Mouse (Mus musculus): ENCODE data around the gene Elf3. TPM values are rescaled to one million over a fixed set of nuclear protein-coding genes. Genes with fewer than 3 reads are reported as not detected.

Gene Elf3
- polyA plus RNA-seq (2012; ENCODE audit: insufficient read depth, insufficient read length, missing spikeins) = not detected in 2 replicates

DNA sequence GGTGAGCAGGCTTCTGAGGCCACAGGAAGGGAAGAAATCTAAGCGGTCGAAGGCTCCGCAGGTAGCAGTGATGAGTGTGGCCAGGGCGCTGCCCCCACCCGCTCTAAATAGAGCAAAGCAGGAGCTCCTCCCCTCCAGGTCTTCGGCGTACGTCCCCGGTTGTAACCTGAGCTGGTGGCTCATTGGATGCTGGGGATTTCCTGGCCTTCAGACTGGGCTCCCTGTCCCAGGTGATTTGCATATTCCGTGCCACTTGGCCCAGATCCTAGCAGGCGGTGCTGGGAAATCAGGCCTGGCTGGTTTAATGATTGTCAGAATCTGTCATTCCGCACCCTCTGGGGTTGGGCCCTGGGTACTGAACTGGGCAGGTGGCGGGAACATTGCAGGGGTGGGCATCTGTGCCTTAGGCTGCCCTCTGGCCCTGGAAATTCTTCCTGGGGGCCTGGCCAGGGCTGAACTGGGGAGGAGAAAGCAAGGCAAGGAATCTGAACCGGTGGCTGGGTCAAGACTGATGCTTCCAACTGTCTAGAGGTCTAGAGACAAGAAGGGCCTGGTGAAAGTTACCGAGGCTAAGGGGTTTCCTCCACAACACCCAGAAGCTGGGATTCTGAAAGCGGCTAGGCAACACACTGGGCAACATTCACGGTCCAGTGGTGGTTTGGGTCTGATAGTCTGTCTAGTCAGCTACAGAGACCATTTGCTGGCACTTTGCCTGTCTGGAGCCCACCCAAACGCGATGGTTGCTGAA is at the start of gene Elf3:
Gene Elf3, minus strand, starts transcription at position 189 of the 748 bp plus-strand sequence.
- H3K4me3 ChIP-seq (ENCODE audit: insufficient read depth, low read depth, low read length) = peak within 1 kb of the TSS; percentile 38
- no peak within 1 kb of the TSS for H3K27ac ChIP-seq (replicated peaks; ENCODE audit: low read depth, low read length)
- H3K4me1 ChIP-seq (ENCODE audit: control insufficient read depth, insufficient read depth, insufficient read length, low read length) = no peaks in the 10 kb centered on the region

DNA sequence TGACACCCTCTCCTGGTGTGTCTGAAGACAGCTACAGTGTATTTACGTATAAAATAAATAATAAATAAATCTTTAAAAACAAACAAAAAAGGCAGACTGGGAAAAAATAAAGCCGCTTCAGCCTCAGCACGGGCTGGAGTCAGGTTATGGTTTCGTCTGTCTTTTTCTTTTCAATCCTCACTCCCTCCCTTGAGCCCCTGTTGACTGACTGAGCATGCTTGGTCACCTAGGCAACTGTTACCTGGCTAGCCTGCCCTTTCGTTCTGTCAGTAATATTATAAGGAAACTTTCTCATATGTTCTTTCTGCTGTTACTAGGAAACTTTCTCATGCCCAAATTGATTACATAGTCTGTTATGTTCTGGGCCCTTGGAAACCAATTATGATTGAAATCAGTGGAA is 32.5 kb upstream of the Elf3 start:
- Histone ChIP-seq H3K27ac (replicated peaks; ENCODE audit: low read depth, low read length) (no peak overlapping the region), H3K4me1 (ENCODE audit: control insufficient read depth, insufficient read depth, insufficient read length, low read length) (no peaks in the 10 kb centered on the region), H3K4me3 (ENCODE audit: insufficient read depth, low read depth, low read length) (no peak overlapping the region)

DNA sequence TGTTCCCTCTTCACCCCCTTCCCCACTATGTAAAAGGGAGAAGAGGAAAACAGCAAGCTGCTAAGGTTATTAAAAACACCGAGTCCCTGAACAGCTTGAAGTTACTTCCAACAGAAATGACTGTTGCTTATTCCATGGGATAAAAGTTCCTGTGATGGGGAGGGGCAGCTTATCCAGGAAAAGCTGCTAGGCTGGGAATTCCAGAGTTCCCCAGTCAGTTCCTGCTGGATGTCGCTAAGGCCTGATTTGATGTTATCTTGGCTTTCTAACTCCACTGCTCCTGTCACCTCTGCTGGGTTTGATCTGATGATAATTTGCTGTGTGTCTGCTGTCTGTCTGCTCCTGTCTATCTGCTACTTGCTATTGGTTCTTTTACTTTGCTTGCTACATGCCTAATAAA is 27.9 kb upstream of the Elf3 start:
- Histone ChIP-seq H3K4me3 (ENCODE audit: insufficient read depth, low read depth, low read length) (no peak overlapping the region), H3K27ac (replicated peaks; ENCODE audit: low read depth, low read length) (no peak overlapping the region), H3K4me1 (ENCODE audit: control insufficient read depth, insufficient read depth, insufficient read length, low read length) (peaks cover 7% of the 10 kb centered on the region)

DNA sequence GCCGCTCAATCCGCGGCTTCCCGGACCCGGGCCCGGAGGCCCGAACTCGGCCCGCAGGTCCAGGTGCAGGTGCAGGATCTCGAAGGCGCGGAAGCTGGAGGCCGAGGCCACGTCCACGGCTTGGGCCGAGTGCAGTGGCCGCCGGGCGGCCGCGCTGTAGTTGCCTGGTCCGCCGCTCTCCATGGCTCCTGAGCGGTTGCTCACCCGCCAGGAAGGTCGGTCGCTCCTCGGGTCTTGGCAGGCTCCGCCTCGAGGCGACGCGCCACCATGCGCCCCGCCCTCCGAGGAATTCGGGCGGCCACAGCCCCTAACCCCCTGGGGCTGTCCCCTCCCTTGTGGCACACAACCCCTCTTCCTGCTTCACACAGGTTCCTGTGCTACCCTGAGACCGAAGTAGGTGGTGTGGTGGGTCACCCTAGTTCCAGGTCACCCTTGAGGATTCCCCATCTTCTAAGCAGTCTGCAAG is 25.5 kb upstream of the Elf3 start, which contains the start of gene Rnpep:
Gene Rnpep, minus strand, starts transcription at position 259 of the 466 bp plus-strand sequence.
- peak within 1 kb of the TSS; percentile 88 for H3K4me3 ChIP-seq (ENCODE audit: insufficient read depth, low read depth, low read length)
- peaks cover 7% of the 10 kb centered on the region for H3K4me1 ChIP-seq (ENCODE audit: control insufficient read depth, insufficient read depth, insufficient read length, low read length)
- peak within 1 kb of the TSS; percentile 84 for H3K27ac ChIP-seq (replicated peaks; ENCODE audit: low read depth, low read length)

DNA sequence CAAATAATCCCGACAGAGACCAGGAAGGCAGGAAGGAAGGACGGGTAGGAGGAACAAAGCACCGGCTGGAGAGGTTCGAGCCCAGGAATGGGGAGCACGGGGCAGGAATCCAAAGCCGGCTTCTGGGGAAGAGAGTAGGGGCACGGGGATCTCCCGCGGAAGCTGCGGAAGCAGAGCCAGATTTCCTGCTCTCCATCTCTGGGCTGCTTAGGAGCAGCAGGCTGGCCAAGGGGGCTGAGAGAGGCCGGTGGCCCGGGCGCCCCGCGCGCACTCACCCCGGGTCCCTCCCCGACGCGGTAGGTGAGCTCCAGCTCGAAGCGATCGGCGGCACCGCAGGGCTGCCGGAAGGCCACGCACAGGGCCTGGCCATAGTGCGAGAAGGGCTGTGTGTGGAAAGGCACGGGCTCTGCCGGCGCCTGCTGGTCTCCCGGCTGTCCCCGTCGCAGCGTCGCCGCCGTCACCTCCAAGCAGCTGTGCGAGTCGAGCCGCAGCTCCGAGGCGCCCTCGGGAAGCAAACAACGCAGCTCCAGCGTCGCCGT is 25.0 kb upstream of the Elf3 start:
- Histone ChIP-seq H3K4me3 (ENCODE audit: insufficient read depth, low read depth, low read length) (peak overlapping the region; percentile 88), H3K4me1 (ENCODE audit: control insufficient read depth, insufficient read depth, insufficient read length, low read length) (peaks cover 7% of the 10 kb centered on the region), H3K27ac (replicated peaks; ENCODE audit: low read depth, low read length) (peak overlapping the region; percentile 84)

DNA sequence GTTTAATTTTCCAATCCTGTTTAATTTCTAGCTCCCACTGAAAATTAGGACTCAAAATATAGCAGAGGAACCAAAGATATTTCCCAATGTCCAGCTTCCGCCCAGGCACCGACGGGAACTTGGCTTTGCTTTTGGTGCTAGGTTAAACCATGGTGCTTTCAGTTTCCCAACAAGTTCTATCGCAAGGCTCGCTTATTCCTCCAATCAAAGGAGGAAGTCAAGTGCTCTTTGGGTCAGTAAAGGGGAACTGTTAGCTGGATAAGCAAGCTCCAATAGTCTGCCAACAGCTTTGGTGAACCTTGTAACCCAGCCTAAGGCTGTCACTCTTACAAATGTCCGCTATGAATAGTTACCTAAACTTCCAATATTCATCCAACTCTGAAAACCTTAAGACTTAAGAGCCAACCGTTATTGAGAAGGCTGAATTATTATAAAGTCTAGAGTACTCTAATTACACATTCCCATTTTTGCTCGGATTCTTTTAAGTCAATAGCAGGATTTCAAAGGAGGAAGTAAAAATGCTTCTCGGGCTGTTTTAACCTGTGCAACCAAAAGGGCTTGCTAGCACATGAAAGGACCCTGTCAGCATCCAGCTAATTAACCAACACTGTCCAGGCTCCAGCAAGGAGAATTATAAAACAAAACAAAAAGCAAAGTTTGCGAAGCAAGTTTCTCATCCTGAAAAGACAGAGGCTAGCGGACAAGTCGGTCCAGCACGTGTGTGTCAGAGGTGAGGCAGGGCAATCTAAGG is 24.3 kb upstream of the Elf3 start:
- Histone ChIP-seq H3K4me1 (ENCODE audit: control insufficient read depth, insufficient read depth, insufficient read length, low read length) (peaks cover 7% of the 10 kb centered on the region), H3K27ac (replicated peaks; ENCODE audit: low read depth, low read length) (peak overlapping the region; percentile 84), H3K4me3 (ENCODE audit: insufficient read depth, low read depth, low read length) (peak overlapping the region; percentile 88)

DNA sequence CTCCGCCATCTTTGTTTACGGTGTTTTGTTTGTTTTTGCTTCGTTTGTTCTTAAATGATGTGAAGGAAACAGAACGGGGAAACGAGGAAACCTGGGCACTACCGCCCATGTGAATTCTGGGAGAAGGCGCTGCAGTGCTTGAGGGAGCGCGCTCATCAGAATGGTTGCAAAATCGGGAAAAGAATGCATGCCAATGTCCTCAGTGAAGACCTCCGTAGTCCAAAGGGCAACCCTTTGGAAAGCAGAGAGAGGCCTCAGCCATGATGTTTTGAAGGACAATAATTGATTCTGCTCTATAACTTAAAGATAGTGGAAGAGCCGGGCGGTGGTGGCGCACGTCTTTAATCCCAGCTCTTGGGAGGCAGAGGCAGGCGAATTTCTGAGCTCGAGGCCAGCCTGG is 23.5 kb upstream of the Elf3 start:
- Histone ChIP-seq H3K4me1 (ENCODE audit: control insufficient read depth, insufficient read depth, insufficient read length, low read length) (peaks cover 7% of the 10 kb centered on the region), H3K4me3 (ENCODE audit: insufficient read depth, low read depth, low read length) (peak overlapping the region; percentile 88), H3K27ac (replicated peaks; ENCODE audit: low read depth, low read length) (0 out of 2 replicates have a peak overlapping the region, but pooled peaks have one; percentile 64)

DNA sequence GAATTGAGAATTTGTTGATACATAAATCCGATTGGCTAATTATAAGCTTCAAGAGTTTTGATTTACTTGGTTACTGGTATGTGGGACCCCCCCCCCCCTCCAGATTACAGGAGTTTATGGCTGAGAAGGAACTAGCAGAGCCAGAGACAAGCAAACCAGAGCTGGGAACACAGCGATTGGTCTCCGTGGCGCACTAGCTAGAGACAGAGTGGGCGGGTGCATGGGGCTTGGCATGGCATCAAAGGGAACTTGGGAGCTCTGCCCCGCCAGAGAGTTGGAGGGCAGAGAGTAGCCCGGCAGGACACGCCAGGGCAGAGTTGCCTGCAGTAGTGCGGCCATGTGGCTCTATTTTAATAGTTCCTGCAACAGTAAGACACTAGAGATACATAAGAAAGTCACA is 22.3 kb upstream of the Elf3 start:
- Histone ChIP-seq H3K4me3 (ENCODE audit: insufficient read depth, low read depth, low read length) (no peak overlapping the region), H3K4me1 (ENCODE audit: control insufficient read depth, insufficient read depth, insufficient read length, low read length) (peaks cover 7% of the 10 kb centered on the region), H3K27ac (replicated peaks; ENCODE audit: low read depth, low read length) (no peak overlapping the region)

DNA sequence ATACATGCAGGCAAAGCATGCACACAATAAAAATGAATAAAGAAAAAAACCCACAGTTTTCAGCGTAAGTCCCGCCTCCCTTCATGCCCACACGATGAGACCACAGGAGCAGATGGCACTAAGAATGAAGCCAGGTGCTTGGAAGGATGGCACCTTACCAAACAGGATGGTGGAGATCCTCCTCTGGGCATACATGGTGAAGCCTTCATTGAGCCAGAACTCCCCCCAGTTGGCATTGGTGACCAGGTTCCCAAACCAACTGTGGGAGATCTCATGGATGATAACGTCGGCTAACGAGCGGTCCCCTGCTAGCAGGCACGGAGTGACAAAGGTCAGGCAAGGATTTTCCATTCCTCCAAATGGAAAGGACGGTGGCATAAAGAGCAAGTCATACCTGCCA is 13.0 kb upstream of the Elf3 start:
- H3K4me1 ChIP-seq (ENCODE audit: control insufficient read depth, insufficient read depth, insufficient read length, low read length) = no peaks in the 10 kb centered on the region
- no peak overlapping the region for H3K4me3 ChIP-seq (ENCODE audit: insufficient read depth, low read depth, low read length)
- no peak overlapping the region for H3K27ac ChIP-seq (replicated peaks; ENCODE audit: low read depth, low read length)

DNA sequence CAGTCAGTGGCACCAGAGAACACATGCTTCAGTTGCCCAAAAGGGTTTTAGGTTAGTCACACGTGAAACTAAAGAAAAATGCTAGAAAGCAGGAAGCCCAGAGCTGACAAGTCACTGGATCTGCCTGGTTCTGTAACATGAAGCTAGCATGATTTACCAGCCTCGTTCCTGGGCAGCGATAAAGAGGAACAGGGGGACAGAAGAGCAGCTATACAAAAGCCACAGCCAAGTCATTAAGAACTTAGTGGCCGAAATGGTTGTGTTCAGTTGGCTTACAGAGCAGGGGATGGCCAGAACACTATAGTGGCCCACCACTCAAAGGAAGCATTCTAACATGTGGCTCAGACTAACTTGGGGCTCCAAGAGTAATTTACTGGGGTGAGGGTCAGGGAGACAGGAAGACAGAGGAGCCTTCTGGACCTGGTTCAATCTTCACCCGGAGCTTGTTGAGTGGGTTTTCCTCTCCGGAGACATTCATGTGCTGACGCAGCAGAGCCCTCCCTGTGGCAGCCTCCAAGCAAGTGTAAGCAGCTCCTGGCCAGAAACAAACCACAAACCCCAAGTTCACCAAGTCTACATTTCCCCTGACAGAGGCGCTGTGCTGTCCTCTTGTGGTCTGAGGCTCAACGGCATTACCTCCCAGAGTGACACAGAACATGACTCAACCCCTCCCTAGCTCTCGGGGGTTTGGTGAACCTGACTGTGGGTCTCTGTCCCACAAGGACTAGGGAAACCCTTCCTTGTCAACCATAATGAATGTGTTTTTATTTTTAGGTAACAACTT is 9.5 kb upstream of the Elf3 start:
- Histone ChIP-seq H3K4me1 (ENCODE audit: control insufficient read depth, insufficient read depth, insufficient read length, low read length) (no peaks in the 10 kb centered on the region), H3K27ac (replicated peaks; ENCODE audit: low read depth, low read length) (no peak overlapping the region), H3K4me3 (ENCODE audit: insufficient read depth, low read depth, low read length) (no peak overlapping the region)

DNA sequence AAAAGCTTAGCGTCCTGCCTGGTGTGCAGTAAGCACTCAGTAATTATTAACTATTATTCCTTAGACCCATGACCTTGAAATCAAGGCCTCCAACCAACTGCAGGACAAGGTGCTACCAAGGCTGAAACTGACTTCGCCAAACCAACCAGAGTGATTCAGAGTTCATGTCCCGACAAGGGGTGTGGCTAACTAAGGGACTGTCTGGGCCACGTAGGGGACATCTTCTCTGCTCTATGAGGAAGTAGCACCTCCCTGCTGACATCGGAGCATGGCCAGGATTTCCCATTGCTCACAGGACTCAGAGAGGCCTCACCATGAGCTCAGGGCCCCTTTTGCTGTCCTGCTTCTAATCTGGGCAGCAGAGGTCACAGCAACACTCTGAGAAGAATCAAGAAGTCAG is 7.5 kb upstream of the Elf3 start:
- H3K27ac ChIP-seq (replicated peaks; ENCODE audit: low read depth, low read length) = no peak overlapping the region
- H3K4me1 ChIP-seq (ENCODE audit: control insufficient read depth, insufficient read depth, insufficient read length, low read length) = no peaks in the 10 kb centered on the region
- H3K4me3 ChIP-seq (ENCODE audit: insufficient read depth, low read depth, low read length) = no peak overlapping the region

DNA sequence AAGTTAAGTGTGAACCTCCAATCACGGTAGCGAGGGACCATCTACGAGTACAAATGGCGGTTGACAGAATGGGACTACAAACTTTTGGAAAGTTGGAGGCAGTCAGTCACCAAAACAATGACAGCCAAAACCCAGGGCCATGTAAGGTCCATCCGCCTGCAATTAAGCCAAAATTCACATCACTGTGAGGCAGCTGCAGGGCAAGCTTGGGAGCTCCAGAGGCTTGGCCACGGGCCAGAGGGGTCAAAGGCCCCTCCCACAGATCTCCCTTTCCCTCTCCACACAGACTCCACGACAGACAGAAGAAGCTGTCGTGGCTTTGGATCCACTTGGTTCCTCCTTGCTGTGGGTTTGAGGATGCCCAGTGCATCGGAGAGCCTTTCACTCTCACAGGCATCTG is 4.9 kb upstream of the Elf3 start:
- Histone ChIP-seq H3K4me3 (ENCODE audit: insufficient read depth, low read depth, low read length) (no peak overlapping the region), H3K4me1 (ENCODE audit: control insufficient read depth, insufficient read depth, insufficient read length, low read length) (no peaks in the 10 kb centered on the region), H3K27ac (replicated peaks; ENCODE audit: low read depth, low read length) (no peak overlapping the region)

DNA sequence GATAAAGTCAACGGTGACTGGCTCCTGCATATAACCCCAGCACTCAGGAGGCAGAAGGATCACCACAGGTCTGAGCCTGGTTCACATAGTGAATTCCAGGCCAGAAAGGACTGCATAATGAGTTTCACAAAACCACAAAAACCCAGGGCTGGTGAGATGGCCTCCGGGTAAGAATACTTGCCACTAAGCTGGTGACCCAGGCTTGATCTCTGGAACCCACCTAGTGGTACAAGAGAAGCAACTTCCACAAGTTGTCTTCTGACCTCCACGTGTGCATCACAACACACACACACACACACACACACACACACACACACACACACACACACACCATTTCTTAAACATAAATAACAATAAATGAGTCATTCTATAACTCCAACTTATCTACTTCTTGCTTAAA is 4.0 kb upstream of the Elf3 start:
- H3K27ac ChIP-seq (replicated peaks; ENCODE audit: low read depth, low read length) = no peak overlapping the region
- no peak overlapping the region for H3K4me3 ChIP-seq (ENCODE audit: insufficient read depth, low read depth, low read length)
- no peaks in the 10 kb centered on the region for H3K4me1 ChIP-seq (ENCODE audit: control insufficient read depth, insufficient read depth, insufficient read length, low read length)

DNA sequence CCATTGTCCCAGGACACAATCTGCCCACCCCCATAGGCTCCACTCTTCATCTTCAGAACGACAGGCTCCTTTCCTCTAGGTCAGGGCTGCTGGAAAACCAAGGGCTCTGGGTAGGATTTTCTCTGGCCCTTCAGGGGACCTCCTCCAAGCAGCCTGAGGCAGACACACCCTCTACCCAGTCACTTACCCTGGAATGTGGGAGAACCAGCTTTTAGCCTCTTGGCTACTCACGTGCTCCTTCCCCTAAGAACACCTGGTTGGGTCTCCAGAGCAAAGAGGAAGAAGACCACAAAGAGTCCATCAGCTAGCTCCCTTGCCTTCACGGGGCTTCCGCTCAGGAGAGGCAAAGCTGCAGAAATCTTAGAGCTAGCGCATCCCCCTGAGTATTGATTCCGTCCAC is 2.6 kb upstream of the Elf3 start:
- no peak overlapping the region for H3K27ac ChIP-seq (replicated peaks; ENCODE audit: low read depth, low read length)
- no peak overlapping the region for H3K4me3 ChIP-seq (ENCODE audit: insufficient read depth, low read depth, low read length)
- H3K4me1 ChIP-seq (ENCODE audit: control insufficient read depth, insufficient read depth, insufficient read length, low read length) = no peaks in the 10 kb centered on the region

DNA sequence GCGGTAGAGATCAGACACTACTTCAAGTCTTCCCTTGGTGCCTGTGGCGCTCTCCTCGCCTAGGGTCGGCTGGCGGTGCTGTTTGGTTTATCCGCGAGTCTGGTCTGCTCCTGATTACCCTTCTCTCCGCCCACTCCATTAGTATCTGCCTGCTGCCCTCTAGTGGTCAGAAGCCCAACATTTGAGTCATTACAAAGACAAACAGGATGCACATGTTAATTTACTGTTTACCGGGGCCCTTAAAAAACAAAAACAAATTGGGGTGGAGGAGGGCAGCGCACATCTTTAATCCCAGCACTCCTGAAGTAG is 714 bp upstream of the Elf3 start:
- Histone ChIP-seq H3K27ac (replicated peaks; ENCODE audit: low read depth, low read length) (no peak overlapping the region), H3K4me1 (ENCODE audit: control insufficient read depth, insufficient read depth, insufficient read length, low read length) (no peaks in the 10 kb centered on the region), H3K4me3 (ENCODE audit: insufficient read depth, low read depth, low read length) (peak overlapping the region; percentile 38)

Data from brown adipose tissue, adult 24 weeks (tissue).